16 mouse cellular contexts compared by ENCODE assay signal in genomic region chr5:92887501-92887900, GRCm38 (mm10).
DNase-seq lines count a peak whose midpoint lies in the region; ATAC-seq and TF ChIP-seq lines count a peak whose summit lies in the region.
"Had no signal": no experiment of that assay in that cellular context is flagged by ENCODE, and none has a peak within 500 bp of the region (broad histone marks: within the 10 kb centered on the region; RNA-seq: fewer than 3 reads in every experiment).

No protein-coding gene starts in this region.

- H3K36me3 ChIP-seq in limb, embryonic 14.5 days (ENCODE audit: control insufficient read depth, insufficient read depth, low read length) = no peaks in the 10 kb centered on the region
- H3K36me3 ChIP-seq in limb, embryonic 10.5 days = no peaks in the 10 kb centered on the region
- H3K36me3 ChIP-seq in heart, embryonic 14.5 days (ENCODE audit: control insufficient read depth, insufficient read depth, low read length) = no peaks in the 10 kb centered on the region
- no peaks in the 10 kb centered on the region for H3K36me3 ChIP-seq in lung, embryonic 15.5 days
- no peaks in the 10 kb centered on the region for H3K36me3 ChIP-seq in stomach, postnatal 0 days (ENCODE audit: control insufficient read depth, insufficient read depth, low read length)
- H3K36me3 ChIP-seq in forebrain, embryonic 14.5 days (ENCODE audit: control insufficient read depth, insufficient read depth, low read length) = no peaks in the 10 kb centered on the region
- H3K36me3 ChIP-seq: limb, embryonic 13.5 days had no signal

- H3K27me3 ChIP-seq in limb, embryonic 14.5 days (ENCODE audit: control insufficient read depth, insufficient read depth, low read length) = no peaks in the 10 kb centered on the region
- H3K27me3 ChIP-seq in limb, embryonic 10.5 days (ENCODE audit: low read depth, poor library complexity, severe bottlenecking) = no peaks in the 10 kb centered on the region
- no peaks in the 10 kb centered on the region for H3K27me3 ChIP-seq in heart, embryonic 14.5 days (ENCODE audit: control insufficient read depth, insufficient read depth, low read length)
- no peaks in the 10 kb centered on the region for H3K27me3 ChIP-seq in lung, embryonic 15.5 days
- H3K27me3 ChIP-seq in stomach, postnatal 0 days (ENCODE audit: control insufficient read depth, insufficient read depth, low read length) = no peaks in the 10 kb centered on the region
- H3K27me3 ChIP-seq in forebrain, embryonic 14.5 days (replicated peaks; ENCODE audit: control insufficient read depth, insufficient read depth, low read length) = no peaks in the 10 kb centered on the region
- H3K27me3 ChIP-seq: CH12.LX; limb, embryonic 13.5 days had no signal

- H3K4me2 ChIP-seq in limb, embryonic 14.5 days (replicated peaks; ENCODE audit: low read depth, low read length, severe bottlenecking) = no peak overlapping the region; the same call in 1 of the 2 replicates
- H3K4me2 ChIP-seq in heart, embryonic 14.5 days (ENCODE audit: low read length) = no peak overlapping the region
- no peak overlapping the region for H3K4me2 ChIP-seq in lung, embryonic 15.5 days
- H3K4me2 ChIP-seq in stomach, postnatal 0 days (replicated peaks; ENCODE audit: low read depth) = no peak overlapping the region
- no peak overlapping the region for H3K4me2 ChIP-seq in forebrain, embryonic 14.5 days (ENCODE audit: low read length)
- H3K4me2 ChIP-seq: limb, embryonic 13.5 days had no signal

- no peak for TF ChIP-seq EP300 in stomach, postnatal 0 days (optimal IDR thresholded peaks at IDR 0.05)

- no peak for TF ChIP-seq POLR2A in limb, embryonic 14.5 days (IDR thresholded peaks at IDR 0.05; ENCODE audit: borderline replicate concordance, extremely low read depth, insufficient read depth, insufficient read length)

- 67% methylated on average over 3 of the region's 3 CpGs for WGBS in limb, embryonic 14.5 days
- WGBS in limb, embryonic 10.5 days = 82% methylated on average over 3 of the region's 3 CpGs
- 14% methylated on average over 3 of the region's 3 CpGs for WGBS in heart, embryonic 14.5 days
- WGBS in lung, embryonic 15.5 days = 39% methylated on average over 3 of the region's 3 CpGs
- 50% methylated on average over 3 of the region's 3 CpGs for WGBS in stomach, postnatal 0 days
- WGBS in forebrain, embryonic 14.5 days = 70% methylated on average over 3 of the region's 3 CpGs

- no peak overlapping the region for H3K9ac ChIP-seq in limb, embryonic 14.5 days (ENCODE audit: low read depth, low read length, severe bottlenecking)
- peak overlapping the region; percentile 34; the same call in 1 of the 2 replicates for H3K9ac ChIP-seq in heart, embryonic 14.5 days (ENCODE audit: low read length)
- H3K9ac ChIP-seq in lung, embryonic 15.5 days = no peak overlapping the region
- no peak overlapping the region for H3K9ac ChIP-seq in stomach, postnatal 0 days (ENCODE audit: low read length)
- H3K9ac ChIP-seq in forebrain, embryonic 14.5 days (ENCODE audit: low read length) = no peak overlapping the region
- H3K9ac ChIP-seq: limb, embryonic 13.5 days; liver, postnatal 0 days had no signal

- no peaks in the 10 kb centered on the region for H3K9me3 ChIP-seq in limb, embryonic 14.5 days (ENCODE audit: control insufficient read depth, low read length)
- H3K9me3 ChIP-seq in limb, embryonic 10.5 days (replicated peaks) = no peaks in the 10 kb centered on the region
- H3K9me3 ChIP-seq in heart, embryonic 14.5 days (ENCODE audit: control insufficient read depth, low read length) = no peaks in the 10 kb centered on the region
- H3K9me3 ChIP-seq in lung, embryonic 15.5 days = no peaks in the 10 kb centered on the region
- H3K9me3 ChIP-seq in stomach, postnatal 0 days (ENCODE audit: control insufficient read depth, low read length) = no peaks in the 10 kb centered on the region
- H3K9me3 ChIP-seq in forebrain, embryonic 14.5 days (replicated peaks; ENCODE audit: control insufficient read depth, low read length) = no peaks in the 10 kb centered on the region
- H3K9me3 ChIP-seq: limb, embryonic 13.5 days had no signal

- no peak for ATAC-seq in limb, embryonic 14.5 days (ENCODE audit: low FRiP score, low read depth)
- ATAC-seq in heart, embryonic 14.5 days (ENCODE audit: insufficient number of reproducible peaks, insufficient read depth, low FRiP score, low read depth) = no peak
- ATAC-seq in lung, embryonic 15.5 days (ENCODE audit: borderline replicate concordance, extremely low read depth, low FRiP score, low TSS enrichment) = no peak
- no peak for ATAC-seq in stomach, postnatal 0 days (ENCODE audit: low FRiP score, low TSS enrichment)
- ATAC-seq in forebrain, embryonic 14.5 days = no peak
- ATAC-seq: liver, postnatal 0 days had no signal

- H3K4me1 ChIP-seq in limb, embryonic 14.5 days (ENCODE audit: control insufficient read depth, insufficient read depth, low read length) = peaks cover 12% of the 10 kb centered on the region
- peaks cover 26% of the 10 kb centered on the region for H3K4me1 ChIP-seq in limb, embryonic 10.5 days
- peaks cover 36 to 56% of the 10 kb centered on the region in 2 experiments for H3K4me1 ChIP-seq in heart, embryonic 14.5 days (ENCODE audit: control insufficient read depth in 2 of 2, insufficient read depth in 2 of 2, low read length in 2 of 2)
- peaks cover 40% of the 10 kb centered on the region for H3K4me1 ChIP-seq in lung, embryonic 15.5 days
- no peaks in the 10 kb centered on the region; the same call in 1 of the 2 replicates for H3K4me1 ChIP-seq in stomach, postnatal 0 days (replicated peaks; ENCODE audit: control insufficient read depth, insufficient read depth)
- H3K4me1 ChIP-seq in forebrain, embryonic 14.5 days (ENCODE audit: control insufficient read depth, insufficient read depth, low read length) = no peaks in the 10 kb centered on the region; the same call in 1 of the 2 replicates

- no peak for TF ChIP-seq CTCF in stomach, postnatal 0 days (IDR thresholded peaks at IDR 0.05; ENCODE audit: low read depth)

- no peak overlapping the region for H3K4me3 ChIP-seq in limb, embryonic 14.5 days (replicated peaks; ENCODE audit: low read length)
- H3K4me3 ChIP-seq in limb, embryonic 10.5 days = no peak overlapping the region
- H3K4me3 ChIP-seq in heart, embryonic 14.5 days (ENCODE audit: control insufficient read depth in 1 of 2, insufficient read depth in 1 of 2, low read depth in 1 of 2, low read length in 2 of 2) = no peak overlapping the region
- no peak overlapping the region for H3K4me3 ChIP-seq in lung, embryonic 15.5 days
- no peak overlapping the region for H3K4me3 ChIP-seq in stomach, postnatal 0 days (ENCODE audit: low read depth, low read length)
- H3K4me3 ChIP-seq in forebrain, embryonic 14.5 days (ENCODE audit: low read depth, low read length) = no peak overlapping the region
- H3K4me3 ChIP-seq: layer of hippocampus, adult 2 months; left cerebral cortex, adult 2 months; limb, embryonic 13.5 days had no signal

- peak overlapping the region; percentile 27; the same call in 1 of the 2 replicates for H3K27ac ChIP-seq in limb, embryonic 14.5 days (replicated peaks; ENCODE audit: low read depth, low read length)
- H3K27ac ChIP-seq in limb, embryonic 10.5 days = no peak overlapping the region
- H3K27ac ChIP-seq in heart, embryonic 14.5 days (replicated peaks in 1 of 2; ENCODE audit: control insufficient read depth in 1 of 2, insufficient read depth in 1 of 2, low read depth in 2 of 2, low read length in 2 of 2) = peak overlapping the region; percentile 81 to 89
- H3K27ac ChIP-seq in lung, embryonic 15.5 days = peak overlapping the region; percentile 76
- H3K27ac ChIP-seq in stomach, postnatal 0 days (replicated peaks) = peak overlapping the region; percentile 31; the same call in 1 of the 2 replicates
- no peak overlapping the region for H3K27ac ChIP-seq in forebrain, embryonic 14.5 days (ENCODE audit: low read depth, low read length)
- H3K27ac ChIP-seq: layer of hippocampus, adult 2 months; left cerebral cortex, adult 2 months; limb, embryonic 13.5 days had no signal

- DNase-seq in limb, embryonic 14.5 days (ENCODE audit: low spot score) = no peak
- no peak for DNase-seq in limb, embryonic 10.5 days (ENCODE audit: low spot score)
- DNase-seq in stomach, postnatal 0 days (ENCODE audit: low spot score) = no peak
- DNase-seq in forebrain, embryonic 14.5 days (ENCODE audit: low spot score) = no peak
- DNase-seq in cerebellum, postnatal 4 days (ENCODE audit: low spot score in 2 of 2) = no peak
- DNase-seq: cerebellum, postnatal 10 days; liver, postnatal 0 days; midbrain, embryonic 14.5 days; spleen, adult 18-20 months; thymus, postnatal 4 days had no signal

Comparison
In these comparisons a context has a peak if more than half of its experiments do, and no peak if none do; other contexts are left out.
1. H3K27ac ChIP-seq: peak in limb, embryonic 14.5 days (single experiment), heart, embryonic 14.5 days (2 of 2), lung, embryonic 15.5 days (single experiment) and stomach, postnatal 0 days (single experiment); none in limb, embryonic 10.5 days (single experiment) and forebrain, embryonic 14.5 days (single experiment).